Mouse (Mus musculus) embryonic fibroblast, embryonic 13.5 days (primary cell): ENCODE data around the gene Mrpl23.

Experiments used
- CTCF ChIP-seq: IDR thresholded peaks from 2 replicates; pipeline ENCODE4 v1.5.1; 2011; ENCODE audit warnings: mild to moderate bottlenecking, control low read depth, low read length, moderate library complexity, borderline replicate concordance; ENCODE audit not compliant: insufficient read depth
- POLR2A ChIP-seq: IDR thresholded peaks from 2 replicates; pipeline ENCODE4 v1.6.1; 2011; ENCODE audit warnings: low read depth, mild to moderate bottlenecking, control low read depth, low read length, moderate library complexity

DNA sequence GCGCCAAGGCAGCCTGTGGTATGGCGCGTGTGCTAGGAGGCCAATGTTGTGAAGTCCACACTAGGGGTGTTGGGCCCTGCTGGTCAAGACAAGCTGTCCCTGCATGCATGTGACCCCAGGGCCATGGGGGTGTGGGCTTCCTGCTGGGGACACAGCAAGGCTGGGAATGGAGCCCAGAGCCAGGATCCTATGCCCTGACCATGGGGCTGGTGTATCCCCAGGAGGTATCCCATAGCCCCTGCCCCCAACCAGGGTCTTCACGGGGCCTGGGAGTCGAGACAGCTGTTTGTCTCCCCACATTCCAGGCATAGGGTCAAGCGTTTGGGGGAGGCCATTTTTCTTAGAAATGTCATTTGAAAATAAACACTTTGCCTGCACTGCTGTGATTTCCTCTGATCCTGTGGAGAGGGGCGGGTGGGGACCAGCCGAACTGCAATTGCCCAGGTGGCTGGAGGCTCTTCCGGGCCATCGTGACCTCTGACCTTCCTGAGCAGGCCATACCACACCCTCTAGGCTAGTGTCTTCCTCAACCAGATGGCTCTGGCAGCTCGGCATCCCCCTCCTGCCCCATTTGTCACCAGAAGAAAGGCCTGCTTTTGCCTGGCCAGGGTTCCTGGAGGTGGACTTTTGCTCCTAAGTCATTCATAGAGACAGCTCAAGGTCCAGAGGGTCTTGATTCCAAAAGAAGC, 32.6 kb downstream of the Mrpl23 start:
- TF ChIP-seq POLR2A (no peak), CTCF (no peak)
